Mouse (Mus musculus) MEL-GATA-1-ER (cell line): Measurements from ENCODE around the gene Htr7.

ENCODE experiments used
- DNase-seq: peaks from one replicate; pipeline ENCODE4 v3.0.0-alpha.2; 2012; ENCODE audit warnings: low read depth; ENCODE audit errors: extremely low read depth

Gene Htr7

GRCm38 (mm10) chr19:35957656-35958055 lies 99.7 kb downstream of the Htr7 start:
- no peak for DNase-seq

- DNase-seq = no peak
These were observed 101.6 kb downstream of the Htr7 start for GRCm38 (mm10) chr19:35955698-35956097.

DNA sequence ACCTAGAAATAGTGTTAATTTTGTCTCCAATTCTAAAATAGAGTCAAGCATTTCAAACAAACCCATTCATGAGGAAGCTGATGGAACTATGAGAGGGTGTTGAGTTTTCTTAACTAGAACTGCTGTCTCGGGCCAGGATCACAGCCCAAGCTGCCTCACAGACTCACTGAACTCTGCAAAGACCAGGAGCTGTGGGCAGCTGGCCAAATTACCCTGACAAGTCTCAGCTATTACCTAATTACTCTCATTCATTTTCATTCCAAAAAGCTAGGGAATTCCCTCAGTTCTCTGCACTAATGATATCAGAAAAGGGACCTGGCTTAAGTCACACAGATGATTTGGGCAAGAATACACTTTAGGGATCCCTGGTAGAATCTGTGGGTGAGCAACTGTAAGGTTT lies 107.4 kb downstream of the Htr7 start:
- no peak for DNase-seq

GRCm38 (mm10) chr19:35924961-35925495 lies 132.3 kb downstream of the Htr7 start:
- no peak for DNase-seq

DNA sequence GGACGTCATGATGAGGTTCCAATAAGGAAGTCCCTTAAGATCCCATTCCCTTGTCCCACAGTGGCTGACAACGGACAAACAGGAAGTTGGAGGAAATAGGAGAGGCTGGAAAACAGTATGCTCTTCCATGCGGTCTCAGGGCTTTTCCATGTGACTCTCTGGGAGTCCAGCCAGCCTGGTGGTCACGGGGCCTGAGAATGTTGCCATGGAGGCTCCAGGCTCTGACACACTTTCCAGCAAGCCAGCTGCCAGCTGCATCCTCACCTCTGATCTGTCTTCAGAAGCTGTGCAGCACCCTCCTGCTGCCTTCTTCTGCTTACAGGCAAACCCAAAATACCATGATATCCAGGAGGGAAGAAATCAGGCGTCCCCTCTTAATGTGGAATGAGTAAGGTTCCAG lies 132.9 kb downstream of the Htr7 start:
- DNase-seq = no peak
